Mouse (Mus musculus) kidney, adult 9 months (tissue): Measurements from ENCODE around the gene Lrrc20.
"Not testable (repeated sequence)": the region's sequence is repeated elsewhere in the genome, so short reads cannot be mapped to it uniquely, and the experiment has no call there.

Experiments
- DNase-seq: peaks from one replicate; pipeline ENCODE4 v3.0.0; 2022

Gene Lrrc20

DNA sequence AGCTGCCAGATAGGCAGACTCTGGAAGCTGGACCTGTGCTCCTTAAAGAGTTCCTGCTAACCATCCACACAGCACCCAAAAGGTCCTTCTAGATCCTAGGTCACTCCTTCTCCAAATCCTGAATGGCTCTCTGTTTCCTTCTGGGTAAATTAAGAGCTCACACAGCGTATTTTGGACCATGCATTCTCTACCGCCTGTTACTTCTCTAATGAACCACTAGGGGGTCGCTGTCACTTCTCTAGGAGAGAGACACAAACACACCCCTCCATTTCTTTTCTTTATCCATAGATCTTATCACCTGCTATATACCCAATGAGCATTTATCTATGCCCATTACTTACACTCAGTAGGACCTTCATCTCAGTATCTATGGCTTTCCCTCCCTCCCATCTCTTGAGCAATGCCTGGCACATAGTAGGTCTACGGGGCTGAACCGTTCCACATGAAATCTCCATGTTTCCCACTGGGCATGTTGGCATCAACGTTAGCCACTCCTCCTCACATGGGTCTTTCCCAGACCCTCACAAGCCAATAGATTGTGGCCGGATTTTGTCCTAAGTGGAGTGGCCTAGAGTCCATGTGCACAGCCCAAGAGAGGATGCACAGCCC is 111.7 kb downstream of the Lrrc20 start:
- DNase-seq: no peak

DNA sequence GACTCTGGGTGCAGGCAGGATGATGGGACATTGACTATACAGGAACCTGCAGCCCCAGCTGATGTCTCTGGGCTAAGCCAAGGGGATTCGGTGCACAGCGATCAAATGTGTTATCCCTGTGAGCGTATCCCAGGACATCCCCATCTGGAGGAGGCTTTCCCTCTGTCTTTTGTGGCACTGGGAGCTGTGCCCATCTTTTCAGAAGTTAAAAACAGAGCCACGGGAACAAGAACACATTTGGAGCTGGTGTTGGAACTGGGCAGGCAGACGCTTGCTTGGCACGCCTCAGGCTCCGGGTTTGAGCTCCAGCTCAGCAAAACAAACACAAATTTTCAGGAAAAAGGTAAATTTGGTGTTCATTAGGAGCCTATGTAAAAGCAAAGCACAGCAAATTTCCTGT is 122.4 kb downstream of the Lrrc20 start:
- no peak for DNase-seq

DNA sequence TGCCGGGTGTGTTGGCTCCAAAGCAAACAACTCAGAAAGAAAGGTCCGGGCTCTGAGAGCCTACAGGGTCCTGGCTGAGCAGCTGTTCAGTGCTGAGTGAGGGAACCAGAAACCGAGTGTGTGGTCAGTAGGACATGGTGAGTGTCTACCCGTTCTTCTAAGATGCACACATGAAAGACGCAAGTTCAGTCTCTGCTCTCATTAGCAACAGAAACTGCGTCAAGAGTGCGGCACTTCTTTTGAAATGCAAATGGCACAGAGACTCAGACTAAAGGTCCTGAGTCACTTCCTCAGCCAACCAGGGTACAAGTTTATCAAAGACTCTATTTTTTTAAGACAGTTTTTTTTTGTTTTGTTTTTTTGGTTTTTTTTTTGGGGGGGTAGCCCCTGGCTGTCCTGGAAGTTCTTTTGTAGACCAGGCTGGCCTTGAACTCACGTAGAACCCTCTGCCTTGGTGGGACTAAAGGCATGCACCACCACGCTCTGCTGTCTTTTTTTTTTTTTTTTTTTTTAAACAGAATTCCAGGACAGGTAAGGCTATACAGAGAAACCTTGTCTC is 124.0 kb downstream of the Lrrc20 start:
- no peak for DNase-seq

DNA sequence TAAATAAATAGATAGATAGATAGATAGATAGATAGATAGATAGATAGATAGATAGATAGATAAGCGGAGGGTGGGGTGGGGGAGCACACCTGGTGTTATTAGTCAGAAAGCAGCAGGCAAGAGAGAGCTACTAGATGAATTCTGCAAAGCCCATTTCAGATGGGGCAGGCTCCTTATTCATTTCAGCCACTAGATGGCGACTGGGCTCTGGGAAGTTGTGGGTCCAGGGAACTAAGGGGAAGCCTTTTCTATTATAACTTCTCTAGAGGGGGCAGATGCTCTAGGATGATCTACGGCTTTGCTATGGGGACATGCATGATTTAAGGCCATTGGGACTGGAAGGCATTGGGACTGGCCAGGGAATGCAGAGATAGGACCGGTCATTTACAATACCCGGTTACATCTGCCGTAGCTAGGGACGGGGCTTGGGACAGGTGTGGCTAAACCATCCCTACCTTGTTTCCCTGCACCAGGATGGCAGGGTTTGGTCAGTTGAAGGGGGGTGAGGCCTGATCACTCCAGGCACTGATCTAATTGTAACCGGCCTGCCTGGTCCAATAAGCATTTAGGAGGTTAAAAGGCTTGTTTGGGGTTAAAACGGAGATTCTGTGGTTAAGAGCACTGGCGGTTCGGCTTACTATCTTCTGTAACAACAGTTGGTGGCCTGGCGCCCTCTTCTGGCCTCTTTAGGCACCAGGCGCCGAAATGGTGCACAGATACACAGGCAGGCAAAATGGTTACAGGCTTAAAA is 126.9 kb downstream of the Lrrc20 start:
- peak; percentile 48 for DNase-seq

DNA sequence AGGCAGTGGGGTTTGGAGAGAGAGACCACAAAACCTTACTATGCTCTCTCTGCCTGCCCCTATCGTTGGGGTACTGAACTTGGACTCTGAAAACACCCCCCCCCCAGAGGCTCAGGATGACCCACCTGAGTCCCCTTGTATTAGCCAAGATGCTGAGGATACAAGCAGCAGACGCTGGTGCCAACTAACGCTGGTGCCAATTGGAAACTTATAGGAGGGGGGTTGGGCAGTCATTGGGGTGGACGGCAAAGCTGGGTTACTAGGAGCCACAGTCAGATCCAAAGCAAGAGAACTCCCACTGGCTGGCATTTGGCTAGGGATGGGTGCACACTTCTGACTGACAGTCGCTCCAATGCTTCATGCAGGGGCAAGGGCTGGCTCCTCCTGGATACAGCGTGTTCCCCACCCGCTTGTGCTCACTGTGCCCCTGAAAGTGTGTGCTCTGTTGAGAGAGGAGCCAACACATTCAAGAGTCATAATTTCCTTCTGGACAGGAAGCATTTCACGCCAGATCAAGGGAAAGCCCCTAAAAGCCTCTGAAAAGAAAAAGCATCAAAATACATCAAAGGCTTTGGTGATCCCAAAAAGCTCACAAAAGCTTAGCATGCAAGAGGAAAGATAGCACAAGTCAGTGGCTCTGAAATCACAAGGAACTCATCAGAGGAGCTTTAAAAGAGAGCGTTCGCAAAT is 128.9 kb downstream of the Lrrc20 start:
- DNase-seq: no peak

DNA sequence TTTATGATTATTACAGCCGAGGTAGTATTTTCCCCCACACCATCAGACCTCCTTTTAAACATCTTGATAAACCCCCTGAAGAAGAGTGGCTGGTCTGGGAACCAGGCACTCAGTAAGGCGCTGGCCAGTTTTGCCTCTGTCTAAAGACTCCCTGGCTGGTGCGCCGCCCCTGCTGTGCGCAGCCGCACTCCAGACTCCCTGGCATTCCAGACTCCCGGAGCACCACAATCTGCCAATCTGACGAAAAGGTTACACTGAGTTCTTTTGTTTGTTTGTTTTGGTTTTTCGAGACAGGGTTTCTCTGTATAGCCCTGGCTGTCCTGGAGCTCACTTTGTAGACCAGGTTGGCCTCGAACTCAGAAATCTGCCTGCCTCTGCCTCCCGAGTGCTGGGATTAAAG is 129.8 kb downstream of the Lrrc20 start:
- not testable (repeated sequence) for DNase-seq

DNA sequence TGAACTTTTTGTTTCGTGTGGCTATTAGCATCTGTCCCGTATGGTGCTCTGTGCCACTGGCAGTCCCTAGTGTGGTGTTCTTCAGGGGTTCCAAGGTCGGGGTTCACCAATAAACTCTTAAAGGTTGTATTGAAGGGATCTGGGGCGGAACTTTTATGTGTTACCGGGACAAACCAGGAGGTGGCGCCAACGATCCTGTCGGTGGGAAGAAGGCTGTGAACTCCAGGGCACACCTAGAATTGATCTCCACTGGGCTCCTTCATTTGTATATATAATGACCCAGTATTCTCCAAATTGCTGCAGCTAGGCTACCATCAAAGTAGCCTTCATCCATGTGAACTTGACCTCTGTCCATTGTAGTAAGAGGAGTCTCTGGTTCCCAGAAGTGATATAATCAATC is 130.2 kb downstream of the Lrrc20 start:
- peak; percentile 57 for DNase-seq

DNA sequence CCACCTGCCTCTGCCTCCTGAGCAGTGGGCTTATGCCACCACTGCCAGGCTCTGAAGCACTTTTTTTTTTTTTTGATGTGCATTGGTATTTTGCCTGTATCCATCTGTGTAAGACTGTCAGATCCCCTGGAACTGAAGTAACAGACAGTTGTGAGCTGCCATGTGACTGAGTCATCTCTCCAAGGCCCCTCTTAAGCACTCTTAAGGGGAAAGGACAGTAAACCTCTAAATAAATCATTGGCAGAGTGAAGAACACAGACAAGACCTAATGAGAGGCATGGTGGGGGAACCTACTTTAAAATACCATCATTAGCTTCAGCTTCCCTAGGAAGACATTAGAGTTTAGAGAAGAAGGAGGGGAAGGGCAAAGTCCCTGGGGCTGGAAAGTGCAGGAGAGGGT is 132.6 kb downstream of the Lrrc20 start:
- no peak for DNase-seq

DNA sequence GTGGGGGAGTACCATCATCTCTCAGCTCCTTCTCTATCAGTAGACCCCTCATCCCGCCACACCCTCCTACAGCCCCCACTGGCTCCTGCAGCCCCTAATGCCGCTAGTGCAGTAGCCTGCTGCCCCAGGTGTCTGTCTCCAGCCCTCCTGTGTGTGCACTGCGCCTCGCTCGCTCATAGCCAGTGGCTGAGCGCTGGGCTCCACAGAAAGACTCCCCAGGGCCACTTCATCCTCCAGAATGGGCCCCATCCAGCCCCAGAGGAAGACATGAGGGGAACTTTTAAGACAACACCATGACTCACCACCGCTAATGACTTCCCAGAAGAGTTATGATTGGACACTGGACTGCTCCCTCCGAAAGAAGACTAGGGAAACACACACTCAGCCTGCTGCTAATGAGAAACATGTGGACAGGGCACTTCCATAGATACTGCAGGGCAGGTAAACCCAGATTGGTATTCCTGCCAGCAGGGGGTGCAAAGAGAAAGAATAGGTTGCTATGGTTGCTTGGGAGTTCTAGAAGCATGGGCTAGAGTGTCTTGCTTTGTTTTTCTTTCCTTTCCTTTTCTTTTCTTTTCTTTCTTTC is 135.1 kb downstream of the Lrrc20 start:
- DNase-seq: peak; percentile 41

DNA sequence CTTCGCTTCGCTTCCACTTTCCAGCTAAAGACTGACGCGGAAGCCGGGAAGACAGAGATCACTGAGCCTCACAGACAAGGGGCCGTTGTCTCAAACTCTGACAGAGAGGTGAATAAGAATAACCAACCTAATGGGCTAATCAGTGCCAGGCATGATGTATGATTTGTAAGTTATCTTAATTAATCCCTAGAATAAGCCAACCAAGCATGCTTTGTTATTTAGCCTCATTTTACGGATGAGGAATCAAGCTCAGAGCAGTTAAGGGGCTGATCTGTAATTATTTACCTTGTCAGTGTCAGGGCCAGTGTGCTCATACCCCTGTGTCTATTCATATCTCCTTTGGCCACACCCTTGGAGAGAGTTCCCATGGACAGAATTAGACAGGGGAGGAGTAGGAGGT is 138.7 kb downstream of the Lrrc20 start:
- DNase-seq: no peak

DNA sequence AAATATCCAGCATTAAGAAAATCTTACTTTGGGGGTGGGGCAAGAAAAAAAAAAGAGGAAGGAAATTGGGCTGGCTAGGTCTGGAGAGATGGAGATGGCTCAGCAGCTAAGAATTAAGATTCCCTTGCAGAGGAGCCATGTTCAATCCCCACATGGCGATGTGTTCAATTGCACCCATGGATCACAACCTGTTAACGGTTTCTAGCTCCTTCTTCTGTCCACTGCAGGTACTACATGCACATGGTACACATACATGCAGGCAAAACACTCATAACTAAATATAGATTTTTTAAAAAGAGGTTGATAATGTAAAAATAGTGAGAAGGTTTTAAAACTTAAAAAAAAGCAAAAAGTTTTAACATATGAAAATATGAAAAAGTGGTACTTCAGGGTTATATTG is 142.9 kb downstream of the Lrrc20 start:
- DNase-seq: no peak

DNA sequence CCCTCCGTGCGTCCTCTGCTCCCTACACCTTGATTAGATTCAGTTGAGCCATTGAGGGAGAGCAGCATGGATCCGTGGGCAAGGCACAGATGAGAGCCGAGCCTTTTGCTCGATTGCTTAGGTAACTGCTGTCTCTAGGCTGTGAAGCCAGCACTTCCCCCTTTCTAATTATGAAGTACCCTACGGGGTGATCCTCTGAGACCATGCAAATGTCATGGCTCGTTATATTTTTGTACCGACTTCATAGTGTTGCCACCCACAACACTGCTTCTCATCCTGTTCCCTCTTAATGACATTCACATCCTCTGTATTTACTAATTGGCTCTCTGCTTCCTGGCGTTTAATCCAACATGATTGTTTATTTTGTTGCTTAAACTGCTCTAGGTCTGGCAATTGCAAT is 146.1 kb downstream of the Lrrc20 start:
- DNase-seq: no peak

DNA sequence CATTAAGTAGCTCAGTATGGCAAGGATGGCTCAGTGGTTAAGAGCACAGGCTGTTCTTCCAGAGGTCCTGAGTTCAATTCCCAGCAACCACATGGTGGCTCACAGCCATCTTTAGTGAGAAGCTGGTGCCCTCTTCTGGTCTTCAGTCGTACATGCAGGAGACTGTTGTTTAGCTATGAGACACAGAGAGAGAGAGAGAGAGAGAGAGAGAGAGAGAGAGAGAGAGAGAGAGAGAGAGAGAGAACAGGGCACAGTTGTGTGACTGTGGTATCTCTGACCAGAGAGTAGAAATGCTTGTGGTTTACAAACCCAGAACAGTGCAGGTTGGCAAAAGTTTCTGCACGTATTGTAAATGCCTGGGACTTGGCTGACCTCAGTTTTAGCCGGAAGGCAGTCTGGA is 148.3 kb downstream of the Lrrc20 start:
- DNase-seq: not testable (repeated sequence)

DNA sequence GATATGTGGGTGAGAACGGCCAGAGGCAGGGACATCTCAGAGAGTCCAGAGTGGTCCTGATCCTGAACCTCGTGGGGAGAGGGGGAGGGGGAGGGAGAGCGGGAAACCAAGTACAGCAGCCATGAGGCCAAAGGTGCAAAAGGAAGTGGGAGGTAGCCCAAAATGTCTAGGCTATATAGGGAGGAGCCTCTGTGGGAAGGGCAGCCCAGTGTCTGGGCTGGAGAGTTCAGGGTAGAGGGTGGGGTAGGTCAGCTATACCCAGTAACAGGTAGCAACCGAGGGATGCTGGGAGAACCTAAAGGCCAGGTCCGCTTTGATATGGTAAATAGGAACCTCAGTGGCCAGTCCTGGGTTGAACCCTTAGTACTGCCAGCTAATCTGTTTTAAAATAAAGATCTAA is 149.2 kb downstream of the Lrrc20 start:
- no peak for DNase-seq

DNA sequence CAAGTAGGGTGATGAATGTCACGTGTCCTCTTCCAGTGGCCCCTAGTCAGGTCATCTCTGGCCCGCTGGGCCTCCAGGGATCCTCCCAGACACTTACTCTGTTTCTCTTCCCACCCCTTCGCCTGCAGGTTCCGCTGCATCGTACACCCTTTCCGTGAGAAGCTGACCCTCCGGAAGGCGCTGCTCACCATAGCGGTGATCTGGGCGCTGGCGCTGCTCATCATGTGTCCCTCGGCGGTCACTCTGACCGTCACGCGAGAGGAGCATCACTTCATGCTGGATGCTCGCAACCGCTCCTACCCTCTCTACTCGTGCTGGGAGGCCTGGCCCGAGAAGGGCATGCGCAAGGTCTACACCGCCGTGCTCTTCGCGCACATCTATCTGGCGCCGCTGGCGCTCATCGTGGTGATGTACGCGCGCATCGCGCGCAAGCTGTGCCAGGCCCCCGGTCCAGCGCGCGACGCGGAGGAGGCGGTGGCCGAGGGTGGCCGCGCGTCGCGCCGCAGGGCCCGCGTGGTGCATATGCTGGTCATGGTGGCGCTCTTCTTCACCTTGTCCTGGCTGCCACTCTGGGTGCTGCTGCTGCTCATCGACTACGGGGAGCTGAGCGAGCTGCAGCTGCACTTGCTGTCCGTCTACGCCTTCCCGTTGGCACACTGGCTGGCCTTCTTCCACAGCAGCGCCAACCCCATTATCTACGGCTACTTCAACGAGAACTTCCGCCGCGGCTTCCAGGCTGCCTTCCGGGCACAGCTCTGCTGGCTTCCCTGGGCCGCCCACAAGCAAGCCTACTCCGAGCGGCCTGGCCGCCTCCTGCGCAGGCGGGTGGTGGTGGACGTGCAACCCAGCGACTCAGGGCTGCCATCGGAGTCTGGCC is 150.0 kb downstream of the Lrrc20 start:
- no peak for DNase-seq

DNA sequence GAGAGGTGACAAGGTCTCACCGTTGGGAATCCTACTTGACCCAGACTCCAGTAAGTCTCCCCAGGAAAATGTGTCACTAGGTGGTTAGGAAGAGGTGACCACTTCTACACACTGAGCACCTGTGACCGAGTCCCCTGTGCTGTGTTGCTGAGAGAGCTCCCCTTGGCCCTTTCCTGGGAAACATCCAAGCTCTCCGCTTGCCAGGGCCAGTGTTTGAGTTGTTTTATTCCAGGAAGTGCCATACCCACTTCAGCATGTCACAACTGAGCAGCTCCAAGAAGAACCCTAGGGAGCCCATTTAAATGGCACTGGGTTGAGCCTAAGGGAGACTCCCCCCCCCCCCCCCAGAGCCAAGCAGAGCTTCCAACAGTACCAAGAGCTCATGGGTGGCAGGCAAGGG is 150.9 kb downstream of the Lrrc20 start:
- no peak for DNase-seq

DNA sequence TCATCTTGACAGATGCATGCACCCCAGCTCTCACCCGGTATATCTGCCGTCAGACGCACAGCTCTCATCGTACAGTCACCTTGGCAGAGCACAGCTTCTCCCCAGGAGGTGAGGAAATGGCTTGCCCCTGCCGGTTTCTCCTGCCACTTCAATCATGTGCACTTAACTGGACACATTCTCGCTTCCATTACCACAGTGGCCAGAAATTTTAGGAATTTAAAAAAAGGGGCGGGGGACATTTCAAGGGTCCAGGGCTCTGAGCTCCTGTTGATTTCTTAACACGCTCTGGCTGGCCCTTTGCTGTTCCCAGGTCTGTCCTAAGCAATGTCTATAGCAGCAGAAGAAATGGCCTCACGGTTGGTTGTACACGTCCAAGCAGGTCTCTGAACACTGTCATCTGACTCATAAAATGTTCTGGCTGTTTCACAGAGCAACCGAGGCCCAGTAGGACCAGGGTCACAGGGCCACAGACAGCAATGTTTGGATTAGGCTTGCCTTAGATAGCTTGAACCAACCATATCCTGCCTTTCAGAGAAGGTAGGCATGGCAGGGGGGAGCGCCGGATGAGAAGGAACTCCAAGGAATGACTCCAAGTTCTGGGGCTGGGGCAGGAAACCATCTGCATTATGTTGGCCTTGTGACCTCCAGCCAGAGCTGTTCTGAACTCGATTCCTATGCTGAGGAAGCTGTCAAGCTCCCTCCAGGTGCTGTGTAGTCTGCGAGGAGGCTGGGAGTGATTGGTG is 151.8 kb downstream of the Lrrc20 start:
- peak; percentile 6 for DNase-seq

DNA sequence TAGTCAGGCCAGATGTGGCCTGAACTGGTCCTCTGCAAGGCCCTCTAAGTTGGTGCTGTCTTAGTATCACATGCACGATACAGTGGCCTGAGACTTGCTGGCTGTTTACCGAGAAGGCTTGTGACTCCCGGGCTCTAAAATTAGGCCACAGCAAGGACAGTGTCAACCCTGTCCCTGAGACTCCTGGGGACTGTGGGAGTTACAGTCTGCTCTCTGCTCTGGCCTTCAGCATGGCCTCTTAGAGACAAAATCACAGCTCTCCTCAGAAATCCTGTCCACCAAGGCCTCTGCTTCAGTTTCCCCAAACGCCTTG is 152.3 kb downstream of the Lrrc20 start:
- DNase-seq: peak; percentile 12
